15 mouse cellular contexts compared by ENCODE assay signal in genomic region chr8:73291630-73292029, GRCm38 (mm10).
"Had no signal": no experiment of that assay in that cellular context is flagged by ENCODE, and none has a peak within 500 bp of the region (broad histone marks: within the 10 kb centered on the region; RNA-seq: fewer than 3 reads in every experiment).

No protein-coding gene starts in this region.

- H3K36me3 ChIP-seq: liver, embryonic 12.5 days; midbrain, embryonic 13.5 days; midbrain, embryonic 15.5 days; neural tube, embryonic 13.5 days; stomach, embryonic 15.5 days had no signal

- DNase-seq: lung, adult 18-20 months; lung, embryonic 14.5 days; right cerebral cortex, postnatal 14 days; thymus, adult 2 months; thymus, postnatal 25 days; thymus, postnatal 4 days had no signal

- H3K4me2 ChIP-seq: liver, embryonic 12.5 days; lung, embryonic 14.5 days; midbrain, embryonic 11.5 days; midbrain, embryonic 13.5 days; midbrain, embryonic 15.5 days; neural tube, embryonic 13.5 days; stomach, embryonic 15.5 days had no signal

- H3K4me1 ChIP-seq: liver, embryonic 12.5 days; megakaryocyte, embryonic 14.5 days; midbrain, embryonic 13.5 days; midbrain, embryonic 15.5 days; stomach, embryonic 15.5 days had no signal

- H3K4me3 ChIP-seq: liver, embryonic 12.5 days; megakaryocyte, embryonic 14.5 days; midbrain, embryonic 13.5 days; midbrain, embryonic 15.5 days; neural tube, embryonic 13.5 days; stomach, embryonic 15.5 days had no signal

- H3K9ac ChIP-seq: liver, embryonic 12.5 days; liver, embryonic 14.5 days; lung, embryonic 14.5 days; midbrain, embryonic 13.5 days; midbrain, embryonic 15.5 days; neural tube, embryonic 13.5 days; stomach, embryonic 15.5 days had no signal

- ATAC-seq: liver, embryonic 12.5 days; midbrain, embryonic 13.5 days; midbrain, embryonic 15.5 days had no signal

- H3K27ac ChIP-seq: liver, embryonic 12.5 days; liver, embryonic 14.5 days; midbrain, embryonic 13.5 days; midbrain, embryonic 15.5 days; neural tube, embryonic 13.5 days; stomach, embryonic 15.5 days; stomach, postnatal 0 days had no signal

- H3K27me3 ChIP-seq: liver, embryonic 12.5 days; megakaryocyte, embryonic 14.5 days; midbrain, embryonic 13.5 days; midbrain, embryonic 15.5 days; neural tube, embryonic 13.5 days; stomach, embryonic 15.5 days had no signal

- H3K9me3 ChIP-seq: liver, embryonic 12.5 days; midbrain, embryonic 13.5 days; midbrain, embryonic 15.5 days; neural tube, embryonic 13.5 days; stomach, embryonic 15.5 days had no signal
